ENCODE assay signal across 8 mouse cellular contexts in the genomic region with DNA sequence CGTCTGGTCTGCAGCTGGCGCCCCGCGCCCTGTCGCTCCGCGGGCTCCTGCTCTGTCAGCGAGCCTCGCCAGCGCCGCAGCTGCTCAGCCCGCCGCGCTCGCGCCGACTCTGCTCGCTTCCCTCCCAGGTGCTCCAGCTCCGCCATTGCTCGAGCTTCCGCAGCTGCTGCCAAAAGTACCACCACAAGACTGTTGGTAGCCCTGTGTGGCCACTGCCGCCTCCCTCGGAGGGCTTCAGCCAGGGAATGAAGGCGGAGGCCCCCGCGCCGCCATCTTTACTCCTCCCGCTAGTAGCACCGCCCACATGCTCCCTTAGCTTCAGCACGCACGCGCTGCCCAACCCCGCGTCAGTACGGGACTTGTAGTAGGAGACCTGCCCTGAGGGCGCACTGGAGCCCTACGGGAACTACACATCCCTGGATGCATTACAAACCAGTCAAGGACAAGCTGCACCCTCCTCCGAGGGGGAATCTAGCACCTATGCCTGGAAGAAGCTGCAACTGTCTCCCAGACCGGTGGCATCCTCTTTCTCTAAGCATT. TPM values are rescaled to one million over a fixed set of nuclear protein-coding genes. Genes with fewer than 3 reads are reported as not detected.
A peak's percentile ranks its signal among the peaks of the same experiment; 100 is the strongest.
DNase-seq lines count a peak whose midpoint lies in the region; ATAC-seq lines count a peak whose summit lies in the region.

A gene (minus strand): TSS at position 306 of the 540 bp plus-strand sequence.

- peaks cover 12% of the 10 kb centered on the region for H3K4me1 ChIP-seq in hindbrain, embryonic 16.5 days (ENCODE audit: control insufficient read depth, insufficient read depth, low read depth, low read length)

- H3K9me3 ChIP-seq in hindbrain, embryonic 16.5 days (ENCODE audit: control insufficient read depth, low read length) = no peaks in the 10 kb centered on the region

- H3K27ac ChIP-seq in hindbrain, embryonic 16.5 days (ENCODE audit: low read depth, low read length) = peak within 1 kb of the TSS; percentile 84
- no peak within 1 kb of the TSS for H3K27ac ChIP-seq in macrophage

- peak within 1 kb of the TSS; percentile 73 for H3K9ac ChIP-seq in hindbrain, embryonic 16.5 days (ENCODE audit: low read depth, low read length)

- H3K4me3 ChIP-seq in hindbrain, embryonic 16.5 days (ENCODE audit: low read length) = peak within 1 kb of the TSS; percentile 55
- peak within 1 kb of the TSS; percentile 60 for H3K4me3 ChIP-seq in macrophage (ENCODE audit: inconsistent target)

- peak within 1 kb of the TSS; percentile 79 for H3K4me2 ChIP-seq in hindbrain, embryonic 16.5 days (ENCODE audit: low read length)

- peaks cover 12% of the 10 kb centered on the region; the same call in 1 of the 2 replicates for H3K79me2 ChIP-seq in macrophage (ENCODE audit: inconsistent target)

- no peaks in the 10 kb centered on the region for H3K27me3 ChIP-seq in hindbrain, embryonic 16.5 days (replicated peaks; ENCODE audit: control insufficient read depth, insufficient read depth, low read length)

- under 1% methylated on average over 39 of the region's 39 CpGs for WGBS in hindbrain, embryonic 16.5 days
- under 1% methylated on average over 39 of the region's 39 CpGs for WGBS in macrophage (ENCODE audit: missing documents)

- peak; percentile 98 for DNase-seq in WW6 (ENCODE audit: low read depth, low spot score)
- DNase-seq in cerebellum, postnatal 4 days (ENCODE audit: low spot score in 2 of 2) = peak; percentile 86 to 94
- peak; percentile 97 for DNase-seq in gastrocnemius, adult 18-20 months (ENCODE audit: low spot score)
- peak; percentile 95 to 96 for DNase-seq in left cerebral cortex, adult 18-20 months (ENCODE audit: low spot score in 2 of 2)
- DNase-seq in right cerebral cortex, adult 18-20 months = peak; percentile 99
- DNase-seq in urinary bladder, postnatal 10 days (ENCODE audit: low spot score) = peak; percentile 73

- ATAC-seq in hindbrain, embryonic 16.5 days = peak; percentile 99

- no peaks in the 10 kb centered on the region for H3K36me3 ChIP-seq in hindbrain, embryonic 16.5 days (ENCODE audit: control insufficient read depth, insufficient read depth, low read length)
- H3K36me3 ChIP-seq in macrophage (ENCODE audit: inconsistent target) = no peaks in the 10 kb centered on the region

RNA-seq across cellular contexts. Expression of the gene that starts here (rescaled TPM):
- total RNA-seq in gastrocnemius, adult 18-20 months (2021) = 100 to 1,000 TPM; 152 to 171 TPM
- 12.8 and 13.4 TPM in 2 replicates for polyA plus RNA-seq in hindbrain, embryonic 16.5 days (2015; fragmentation: Nextera tagmentation; extraction: Ambion mirVana)
- 10 to 100 TPM; 74.7 to 78.5 TPM for total RNA-seq in left cerebral cortex, adult 18-20 months (2021)
- total RNA-seq in macrophage (2018; cell fraction: chromatin; rRNA removed) = 100 to 1,000 TPM in 4 of 26 experiments, 10 to 100 TPM in 22; 16.5 to 109 (median 80.1) TPM
- 1 to 10 TPM; 1.1 to 4.5 (median 2.1) TPM for total RNA-seq in macrophage (2018; cell fraction: cytosol; rRNA removed)
- 10 to 100 TPM in 24 of 26 experiments, 1 to 10 TPM in 2; 5.8 to 59.3 (median 24.2) TPM for total RNA-seq in macrophage (2018; cell fraction: nucleus; rRNA removed)
- 2.2 to 4.0 TPM (median 2.3 TPM) in 3 replicates for polyA plus RNA-seq in macrophage (2018)
